Mouse (Mus musculus): Measurements from ENCODE around the gene Bmpr2. TPM values are rescaled to one million over a fixed set of nuclear protein-coding genes. Genes with fewer than 3 reads are reported as not detected.
A peak's percentile ranks its signal among the peaks of the same experiment; 100 is the strongest.

Gene Bmpr2
- polyA plus RNA-seq, 1 experiment from 2014 or later = 4.3 TPM

DNA sequence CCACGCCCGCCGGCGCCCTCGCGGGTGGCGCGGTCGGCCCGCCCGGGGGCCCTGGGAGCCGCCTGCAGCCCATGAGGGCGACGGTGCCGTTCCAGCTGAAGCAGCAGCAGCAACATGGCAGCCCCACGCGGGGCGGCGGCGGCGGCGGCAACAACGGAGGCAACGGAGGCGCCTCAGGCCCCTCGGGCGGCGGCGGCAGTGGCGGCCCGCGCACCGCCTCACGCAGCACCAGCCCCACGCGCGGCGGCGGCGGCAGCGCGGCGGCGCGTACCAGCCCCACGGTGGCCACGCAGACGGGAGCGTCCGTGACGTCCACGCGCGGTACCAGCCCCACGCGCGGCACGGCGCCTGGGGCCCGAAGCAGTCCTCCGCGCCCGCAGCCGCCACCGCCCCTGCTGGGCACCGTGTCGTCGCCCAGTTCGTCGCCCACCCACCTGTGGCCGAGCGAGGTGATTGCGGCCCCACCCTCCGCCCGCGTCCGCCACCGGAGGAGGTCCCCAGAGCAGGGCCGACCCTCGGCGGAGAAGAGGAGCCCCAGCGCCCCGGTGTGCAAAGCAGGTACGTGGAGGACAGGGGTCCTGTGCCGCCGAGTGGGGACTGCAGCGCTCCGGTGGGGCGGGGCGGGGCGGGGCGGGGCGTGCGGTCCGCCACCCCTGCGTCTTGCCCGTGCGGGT lies 150.1 kb downstream of the Bmpr2 start:
- Histone ChIP-seq H3K27ac (ENCODE audit: low read length) (peak overlapping the region; percentile 91), H3K36me3 (ENCODE audit: control insufficient read depth, insufficient read depth, low read length) (no peaks in the 10 kb centered on the region), H3K27me3 (replicated peaks; ENCODE audit: control insufficient read depth, insufficient read depth, low read length) (no peaks in the 10 kb centered on the region), H3K4me3 (ENCODE audit: low read length) (peak overlapping the region; percentile 97), H3K4me2 (ENCODE audit: low read depth, low read length) (peak overlapping the region; percentile 77), H3K9ac (ENCODE audit: low read depth, low read length) (peak overlapping the region; percentile 91), H3K9me3 (ENCODE audit: control insufficient read depth, low read length) (no peaks in the 10 kb centered on the region), H3K4me1 (ENCODE audit: control insufficient read depth, insufficient read depth, low read length) (peaks cover 19% of the 10 kb centered on the region)
- peak; percentile 57 for ATAC-seq
- WGBS = under 1% methylated on average over 77 of the region's 98 CpGs

DNA sequence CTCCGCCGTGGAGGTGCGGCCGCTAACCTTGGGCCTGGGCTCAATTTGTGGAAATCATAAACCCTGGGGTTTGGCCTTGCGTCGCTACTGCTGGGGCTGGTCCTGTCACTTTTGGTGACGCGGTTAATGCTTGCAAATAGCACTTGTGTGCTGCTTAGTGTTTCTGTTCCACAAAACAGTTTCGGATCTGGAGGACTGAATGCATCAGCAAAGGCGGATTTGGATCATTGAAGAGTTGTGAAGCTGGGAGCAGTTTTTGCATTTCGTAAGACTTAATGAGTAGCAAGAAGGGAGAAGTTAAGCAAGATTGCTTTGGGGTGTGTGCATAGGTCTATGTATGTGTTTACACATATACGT lies 150.6 kb downstream of the Bmpr2 start:
- H3K9me3 ChIP-seq (ENCODE audit: control insufficient read depth, low read length) = no peaks in the 10 kb centered on the region
- no peaks in the 10 kb centered on the region for H3K36me3 ChIP-seq (ENCODE audit: control insufficient read depth, insufficient read depth, low read length)
- H3K27ac ChIP-seq (ENCODE audit: low read length) = peak overlapping the region; percentile 91
- peaks cover 19% of the 10 kb centered on the region for H3K4me1 ChIP-seq (ENCODE audit: control insufficient read depth, insufficient read depth, low read length)
- H3K4me3 ChIP-seq (ENCODE audit: low read length) = peak overlapping the region; percentile 97
- no peaks in the 10 kb centered on the region for H3K27me3 ChIP-seq (replicated peaks; ENCODE audit: control insufficient read depth, insufficient read depth, low read length)
- 2% methylated on average over 12 of the region's 12 CpGs for WGBS
- no peak for ATAC-seq
- H3K4me2 ChIP-seq (ENCODE audit: low read depth, low read length) = peak overlapping the region; percentile 77
- H3K9ac ChIP-seq (ENCODE audit: low read depth, low read length) = peak overlapping the region; percentile 91

DNA sequence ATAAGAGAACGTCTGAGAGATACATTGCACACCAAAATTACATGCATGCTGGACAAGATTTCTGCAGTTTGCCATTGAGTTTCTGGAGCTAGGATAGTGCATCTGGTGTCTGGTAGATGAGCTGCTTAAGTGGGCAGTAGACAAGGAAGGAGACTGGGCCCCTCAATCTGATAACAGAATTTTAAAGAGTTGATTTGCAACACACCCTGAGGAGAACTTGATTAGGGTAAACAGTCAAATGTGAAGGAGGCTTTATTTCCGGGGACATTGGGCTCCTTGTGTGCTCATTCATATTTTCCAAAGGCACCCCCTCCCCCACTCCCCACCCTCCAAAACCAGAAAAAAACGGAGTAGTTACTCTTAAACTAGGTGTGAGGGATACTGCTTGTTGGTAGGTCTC lies 151.6 kb downstream of the Bmpr2 start:
- Histone ChIP-seq H3K9ac (ENCODE audit: low read depth, low read length) (no peak overlapping the region), H3K27me3 (replicated peaks; ENCODE audit: control insufficient read depth, insufficient read depth, low read length) (no peaks in the 10 kb centered on the region), H3K4me1 (ENCODE audit: control insufficient read depth, insufficient read depth, low read length) (peaks cover 19% of the 10 kb centered on the region), H3K36me3 (ENCODE audit: control insufficient read depth, insufficient read depth, low read length) (no peaks in the 10 kb centered on the region), H3K9me3 (ENCODE audit: control insufficient read depth, low read length) (no peaks in the 10 kb centered on the region), H3K4me3 (ENCODE audit: low read length) (peak overlapping the region; percentile 97; the same call in 1 of the 2 replicates), H3K4me2 (ENCODE audit: low read depth, low read length) (0 out of 2 replicates have a peak overlapping the region, but pooled peaks have one; percentile 77), H3K27ac (ENCODE audit: low read length) (no peak overlapping the region)
- WGBS = 37% methylated on average over 3 of the region's 3 CpGs
- no peak for ATAC-seq

DNA sequence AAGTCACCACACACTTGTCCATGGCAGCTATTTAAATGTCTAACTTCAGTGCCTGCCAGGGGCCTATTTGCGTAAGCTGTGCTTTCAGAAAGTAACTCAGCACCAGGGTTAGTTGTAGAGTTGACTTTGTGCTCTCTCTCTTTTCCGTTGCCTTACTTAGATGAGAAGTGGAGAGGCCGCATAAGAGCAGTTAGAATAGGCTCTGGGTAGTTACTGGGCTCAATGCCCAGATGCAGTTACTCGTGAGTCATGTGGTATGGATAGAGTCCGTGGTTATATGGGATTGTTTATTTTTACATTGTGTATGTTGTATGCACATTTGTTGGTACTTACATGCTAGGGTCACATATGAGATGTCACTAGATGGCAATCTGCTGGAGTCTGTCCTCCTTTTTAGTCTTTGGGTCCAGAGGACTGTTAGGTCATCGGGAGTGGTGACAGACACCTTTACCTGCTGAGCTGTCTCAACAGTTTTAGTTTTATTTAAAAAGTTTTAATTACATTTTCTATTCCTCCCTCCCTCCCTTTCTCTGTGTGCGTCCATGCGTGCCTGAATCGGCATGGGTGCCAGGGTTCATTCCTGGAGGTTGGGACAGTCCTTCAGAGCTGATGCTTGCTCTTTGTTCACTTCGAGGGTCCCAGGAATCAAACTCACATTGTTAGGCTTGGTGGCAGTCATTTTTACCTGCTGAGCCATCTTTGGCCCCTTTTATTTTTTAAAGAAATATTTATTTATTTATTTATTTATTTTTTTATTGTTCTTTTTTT lies 152.8 kb downstream of the Bmpr2 start:
- no peaks in the 10 kb centered on the region for H3K27me3 ChIP-seq (replicated peaks; ENCODE audit: control insufficient read depth, insufficient read depth, low read length)
- no peak overlapping the region for H3K9ac ChIP-seq (ENCODE audit: low read depth, low read length)
- no peaks in the 10 kb centered on the region for H3K9me3 ChIP-seq (ENCODE audit: control insufficient read depth, low read length)
- H3K4me1 ChIP-seq (ENCODE audit: control insufficient read depth, insufficient read depth, low read length) = peaks cover 19% of the 10 kb centered on the region
- no peak for ATAC-seq
- WGBS = 75% methylated on average over 10 of the region's 10 CpGs
- H3K4me3 ChIP-seq (ENCODE audit: low read length) = no peak overlapping the region
- no peak overlapping the region for H3K4me2 ChIP-seq (ENCODE audit: low read depth, low read length)
- no peaks in the 10 kb centered on the region for H3K36me3 ChIP-seq (ENCODE audit: control insufficient read depth, insufficient read depth, low read length)
- no peak overlapping the region for H3K27ac ChIP-seq (ENCODE audit: low read length)

DNA sequence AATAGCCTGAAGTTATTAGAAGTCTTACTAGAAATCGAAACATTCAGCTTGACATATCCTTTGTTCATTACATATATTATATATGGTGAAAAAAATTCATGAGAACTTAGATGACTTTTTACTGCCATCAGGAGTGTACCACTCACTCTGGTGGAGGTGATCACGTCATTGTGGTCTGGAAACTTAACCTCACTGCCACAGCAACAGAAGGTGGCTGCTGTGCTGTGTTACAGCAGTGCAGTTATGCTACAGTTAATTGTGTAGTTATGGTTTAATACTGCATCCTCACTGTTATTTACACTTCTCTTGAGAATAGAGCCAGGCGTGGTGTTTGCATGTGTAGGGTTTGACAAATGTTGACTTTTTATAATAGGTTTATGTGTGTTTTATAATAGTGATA lies 154.2 kb downstream of the Bmpr2 start:
- Histone ChIP-seq H3K36me3 (ENCODE audit: control insufficient read depth, insufficient read depth, low read length) (no peaks in the 10 kb centered on the region), H3K9me3 (ENCODE audit: control insufficient read depth, low read length) (peaks cover under 1% of the 10 kb centered on the region; the same call in 1 of the 2 replicates), H3K4me3 (ENCODE audit: low read length) (no peak overlapping the region), H3K9ac (ENCODE audit: low read depth, low read length) (no peak overlapping the region), H3K4me2 (ENCODE audit: low read depth, low read length) (no peak overlapping the region), H3K27me3 (replicated peaks; ENCODE audit: control insufficient read depth, insufficient read depth, low read length) (no peaks in the 10 kb centered on the region), H3K4me1 (ENCODE audit: control insufficient read depth, insufficient read depth, low read length) (peaks cover 19% of the 10 kb centered on the region), H3K27ac (ENCODE audit: low read length) (no peak overlapping the region)
- no peak for ATAC-seq
- WGBS = 71% methylated on average over 3 of the region's 3 CpGs

DNA sequence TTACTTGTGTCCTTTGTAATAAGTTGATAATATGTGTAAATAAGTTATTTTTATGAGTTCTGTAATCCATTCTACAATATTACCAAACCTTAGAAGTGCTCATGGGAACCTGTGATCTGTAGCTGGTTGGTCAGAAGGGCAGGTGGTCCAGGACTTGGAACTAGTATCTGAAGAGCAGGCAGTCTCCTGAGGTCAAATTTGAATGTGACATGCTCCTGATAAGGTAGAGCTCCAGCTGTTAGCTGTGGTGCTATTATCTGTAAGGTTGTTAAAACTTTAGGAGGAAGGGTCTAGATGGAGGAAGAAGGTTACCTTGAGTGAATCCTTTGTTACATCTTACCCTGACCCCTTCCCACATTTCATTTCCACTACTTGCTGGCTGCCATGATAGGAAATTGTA lies 154.9 kb downstream of the Bmpr2 start:
- Histone ChIP-seq H3K9me3 (ENCODE audit: control insufficient read depth, low read length) (peaks cover 3% of the 10 kb centered on the region; the same call in 1 of the 2 replicates), H3K4me2 (ENCODE audit: low read depth, low read length) (no peak overlapping the region), H3K27me3 (replicated peaks; ENCODE audit: control insufficient read depth, insufficient read depth, low read length) (no peaks in the 10 kb centered on the region), H3K36me3 (ENCODE audit: control insufficient read depth, insufficient read depth, low read length) (no peaks in the 10 kb centered on the region), H3K4me1 (ENCODE audit: control insufficient read depth, insufficient read depth, low read length) (peaks cover 19% of the 10 kb centered on the region), H3K4me3 (ENCODE audit: low read length) (no peak overlapping the region), H3K27ac (ENCODE audit: low read length) (no peak overlapping the region), H3K9ac (ENCODE audit: low read depth, low read length) (no peak overlapping the region)
- ATAC-seq = no peak

DNA sequence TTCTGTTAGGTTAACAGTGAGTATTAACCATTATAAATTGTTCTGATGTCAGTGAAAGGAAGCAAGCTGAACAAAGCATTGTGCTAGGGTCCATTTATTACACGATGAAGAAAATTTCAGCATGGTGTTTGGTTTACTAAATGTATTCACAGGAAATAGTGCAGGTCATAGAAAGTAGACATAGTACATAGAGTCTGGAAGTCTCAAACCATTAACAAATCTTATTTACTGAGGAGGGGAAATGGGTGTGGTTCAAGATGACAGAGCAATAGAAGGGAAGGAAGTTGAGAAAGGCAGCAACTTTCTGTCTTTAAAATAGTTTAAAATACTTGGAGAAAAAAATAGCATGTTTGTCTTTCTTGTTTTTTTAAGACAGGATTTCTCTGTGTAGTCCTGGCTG lies 160.0 kb downstream of the Bmpr2 start:
- ATAC-seq = no peak
- H3K27me3 ChIP-seq (replicated peaks; ENCODE audit: control insufficient read depth, insufficient read depth, low read length) = no peaks in the 10 kb centered on the region
- H3K4me1 ChIP-seq (ENCODE audit: control insufficient read depth, insufficient read depth, low read length) = no peaks in the 10 kb centered on the region
- 62% methylated on average over 1 of the region's 1 CpGs for WGBS
- H3K27ac ChIP-seq (ENCODE audit: low read length) = no peak overlapping the region
- no peaks in the 10 kb centered on the region for H3K36me3 ChIP-seq (ENCODE audit: control insufficient read depth, insufficient read depth, low read length)
- H3K9ac ChIP-seq (ENCODE audit: low read depth, low read length) = no peak overlapping the region
- no peak overlapping the region for H3K4me2 ChIP-seq (ENCODE audit: low read depth, low read length)
- peaks cover 3% of the 10 kb centered on the region; the same call in 1 of the 2 replicates for H3K9me3 ChIP-seq (ENCODE audit: control insufficient read depth, low read length)
- H3K4me3 ChIP-seq (ENCODE audit: low read length) = no peak overlapping the region

DNA sequence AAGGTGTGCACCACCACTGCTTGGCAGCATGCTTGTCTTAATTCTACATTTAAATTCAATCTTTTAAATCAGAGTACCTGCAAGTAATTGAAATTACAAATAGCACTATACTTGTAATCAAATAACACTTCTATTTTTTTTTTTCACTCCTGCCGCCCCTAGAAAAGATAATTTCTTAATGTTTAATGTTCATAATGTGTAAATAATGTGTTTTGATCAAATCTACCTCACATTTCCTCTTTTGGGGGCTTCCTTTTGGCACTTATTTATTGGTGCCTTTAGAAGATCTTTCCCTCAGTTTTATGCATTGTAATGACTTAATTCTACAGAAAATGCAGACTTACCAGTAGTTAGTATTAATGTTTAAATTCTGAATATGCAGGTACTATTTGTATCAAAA lies 160.5 kb downstream of the Bmpr2 start:
- Histone ChIP-seq H3K9me3 (ENCODE audit: control insufficient read depth, low read length) (peaks cover 3% of the 10 kb centered on the region; the same call in 1 of the 2 replicates), H3K4me3 (ENCODE audit: low read length) (no peak overlapping the region), H3K4me2 (ENCODE audit: low read depth, low read length) (no peak overlapping the region), H3K9ac (ENCODE audit: low read depth, low read length) (no peak overlapping the region), H3K27ac (ENCODE audit: low read length) (no peak overlapping the region), H3K27me3 (replicated peaks; ENCODE audit: control insufficient read depth, insufficient read depth, low read length) (no peaks in the 10 kb centered on the region), H3K36me3 (ENCODE audit: control insufficient read depth, insufficient read depth, low read length) (no peaks in the 10 kb centered on the region), H3K4me1 (ENCODE audit: control insufficient read depth, insufficient read depth, low read length) (no peaks in the 10 kb centered on the region)
- ATAC-seq = no peak
- WGBS = 68% methylated on average over 1 of the region's 1 CpGs

DNA sequence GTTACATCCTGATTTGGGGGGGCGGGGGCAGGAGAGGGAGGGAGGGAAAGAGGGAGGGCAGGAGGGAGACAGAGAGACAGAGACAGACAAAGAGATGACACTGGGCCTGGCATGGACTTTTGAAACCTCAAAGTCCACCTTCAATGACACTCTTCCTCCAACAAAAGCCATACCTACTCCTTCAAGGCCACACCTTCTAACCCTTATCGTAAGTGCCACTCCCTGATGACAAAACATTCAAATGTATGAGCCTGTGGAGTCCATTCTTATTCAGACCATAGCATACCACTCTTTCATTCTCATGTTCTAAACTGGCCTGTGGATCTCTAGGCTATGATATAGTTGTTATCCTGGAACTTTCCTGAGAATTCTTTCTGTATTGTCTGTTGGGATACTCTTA lies 161.2 kb downstream of the Bmpr2 start:
- no peak for ATAC-seq
- Histone ChIP-seq H3K4me1 (ENCODE audit: control insufficient read depth, insufficient read depth, low read length) (no peaks in the 10 kb centered on the region), H3K4me2 (ENCODE audit: low read depth, low read length) (no peak overlapping the region), H3K27me3 (replicated peaks; ENCODE audit: control insufficient read depth, insufficient read depth, low read length) (no peaks in the 10 kb centered on the region), H3K36me3 (ENCODE audit: control insufficient read depth, insufficient read depth, low read length) (no peaks in the 10 kb centered on the region), H3K9me3 (ENCODE audit: control insufficient read depth, low read length) (peaks cover 3% of the 10 kb centered on the region; the same call in 1 of the 2 replicates), H3K9ac (ENCODE audit: low read depth, low read length) (no peak overlapping the region), H3K27ac (ENCODE audit: low read length) (no peak overlapping the region), H3K4me3 (ENCODE audit: low read length) (no peak overlapping the region)
- 94% methylated on average over 2 of the region's 2 CpGs for WGBS
